Comparison of ENCODE assay signal across 17 mouse cellular contexts in genomic region chr2:168233286-168233685, GRCm38 (mm10). TPM values are rescaled to one million over a fixed set of nuclear protein-coding genes. Genes with fewer than 3 reads are reported as not detected.
"Had no signal": no experiment of that assay in that cellular context is flagged by ENCODE, and none has a peak within 500 bp of the region (broad histone marks: within the 10 kb centered on the region; RNA-seq: fewer than 3 reads in every experiment).

No protein-coding gene starts in this region.

- DNase-seq: heart, postnatal 10 days; heart, postnatal 14 days; heart, postnatal 36 days; heart, postnatal 4 days; kidney, adult 11 months; kidney, adult 18-20 months; kidney, adult 2 months; kidney, adult 8-10 months; kidney, adult 9 months; kidney, postnatal 10 days; kidney, postnatal 14 days; kidney, postnatal 25 days; kidney, postnatal 36 days; kidney, postnatal 4 days; layer of hippocampus, adult 9-11 months; layer of hippocampus, postnatal 36 days had no signal

RNA-seq across cellular contexts. Expression of gene Kcng1, which starts 48.2 kb away (rescaled TPM):
- total RNA-seq: heart, postnatal 25 days had no signal
